11 mouse cellular contexts compared by ENCODE assay signal in the genomic region with DNA sequence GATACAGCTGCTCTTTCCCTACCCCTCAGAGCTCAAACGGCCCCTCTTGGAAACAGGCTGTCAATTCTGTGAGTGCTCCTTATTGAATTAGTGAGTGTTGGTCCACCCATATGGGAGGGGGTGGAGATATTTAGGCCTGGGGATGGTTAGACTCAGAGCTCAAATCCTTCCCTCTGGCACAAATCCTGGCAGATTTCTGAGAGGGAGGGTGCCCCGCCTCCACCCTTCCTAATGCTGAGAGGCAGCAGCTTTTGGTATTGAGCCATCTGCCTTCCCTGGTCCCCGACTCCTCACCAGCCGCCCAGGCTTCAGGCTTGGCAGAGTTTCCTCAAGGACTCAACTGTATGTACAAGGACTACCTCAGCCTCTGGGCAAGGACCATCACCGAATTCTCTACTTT. TPM values are rescaled to one million over a fixed set of nuclear protein-coding genes. Genes with fewer than 3 reads are reported as not detected.
A peak's percentile ranks its signal among the peaks of the same experiment; 100 is the strongest.
DNase-seq lines count a peak whose midpoint lies in the region; ATAC-seq and TF ChIP-seq lines count a peak whose summit lies in the region.
"Had no signal": no experiment of that assay in that cellular context is flagged by ENCODE, and none has a peak within 500 bp of the region (broad histone marks: within the 10 kb centered on the region; RNA-seq: fewer than 3 reads in every experiment).

No protein-coding gene starts in this region.

- TF ChIP-seq POLR2A in lung, adult 2 months (IDR thresholded peaks at IDR 0.05; ENCODE audit: borderline replicate concordance, extremely low read depth, low read depth, low read length) = no peak

- DNase-seq in adrenal gland, postnatal 10 days = peak; percentile 77
- no peak for DNase-seq in adrenal gland, adult 8-10 months
- DNase-seq in lung, postnatal 0 days (ENCODE audit: low spot score) = peak; percentile 25
- no peak for DNase-seq in lung, adult 2 months
- DNase-seq in layer of hippocampus, adult 18-20 months (ENCODE audit: low spot score in 2 of 2) = peak; percentile 87 to 89
- DNase-seq in right cerebral cortex, postnatal 25 days = peak; percentile 82
- DNase-seq in spleen, postnatal 14 days (ENCODE audit: low spot score in 2 of 2) = no peak
- DNase-seq: B cell, adult 2 months had no signal

- no peak overlapping the region for H3K4me3 ChIP-seq in lung, postnatal 0 days (ENCODE audit: low read depth, low read length)
- no peak overlapping the region for H3K4me3 ChIP-seq in lung, adult 2 months (replicated peaks; ENCODE audit: extremely low read depth, low read depth, low read length)

- H3K9ac ChIP-seq in lung, postnatal 0 days (replicated peaks; ENCODE audit: low read depth) = no peak overlapping the region

- no peak for TF ChIP-seq CTCF in lung, postnatal 0 days (IDR thresholded peaks at IDR 0.05)
- no peak for TF ChIP-seq CTCF in lung, adult 2 months (IDR thresholded peaks at IDR 0.05; ENCODE audit: insufficient read depth, low read length)

- no peaks in the 10 kb centered on the region for H3K36me3 ChIP-seq in lung, postnatal 0 days (ENCODE audit: insufficient read depth, low read length)

- no peaks in the 10 kb centered on the region for H3K9me3 ChIP-seq in lung, postnatal 0 days (ENCODE audit: low read length)

- WGBS in lung, postnatal 0 days = 45% methylated on average over 5 of the region's 5 CpGs
- WGBS in lung, adult 2 months = 35% methylated on average over 5 of the region's 5 CpGs

- no peak overlapping the region for H3K4me2 ChIP-seq in lung, postnatal 0 days (replicated peaks; ENCODE audit: low read depth, low read length)

- no peaks in the 10 kb centered on the region for H3K27me3 ChIP-seq in lung, postnatal 0 days (replicated peaks; ENCODE audit: insufficient read depth, low read length)

- peaks cover 7% of the 10 kb centered on the region; the same call in 1 of the 2 replicates for H3K4me1 ChIP-seq in lung, postnatal 0 days (ENCODE audit: insufficient read depth, low read depth, low read length)
- no peaks in the 10 kb centered on the region for H3K4me1 ChIP-seq in lung, adult 2 months (ENCODE audit: control insufficient read depth, insufficient read depth, low read length)

- no peak for ATAC-seq in lung, postnatal 0 days
- no peak for ATAC-seq in megakaryocyte progenitor cell, adult 5-6 weeks (replicated peaks; ENCODE audit: poor library complexity)

- H3K27ac ChIP-seq in lung, postnatal 0 days (ENCODE audit: low read length) = no peak overlapping the region; the same call in 1 of the 2 replicates

- TF ChIP-seq EP300 in lung, postnatal 0 days (IDR thresholded peaks at IDR 0.05) = no peak

RNA-seq across cellular contexts. Expression of a gene that starts 1.9 kb away (rescaled TPM):
- 10 to 100 TPM; 40.4 to 58.0 TPM for total RNA-seq in adrenal gland, postnatal 10 days (2021)
- total RNA-seq in adrenal gland, adult 8-10 months (2022) = 10 to 100 TPM; 47.7 to 63.3 (median 55.7) TPM
- 19.9 and 20.6 TPM in 2 replicates for polyA plus RNA-seq in lung, postnatal 0 days (2015; fragmentation: Nextera tagmentation; extraction: Ambion mirVana)
- polyA plus RNA-seq in lung, adult 2 months (2012; rRNA removed) = 45.0 and 55.1 TPM in 2 replicates
- 100 to 1,000 TPM; 126 TPM for total RNA-seq in layer of hippocampus, adult 18-20 months (2021)
- 28.7 and 30.9 TPM in 2 replicates for total RNA-seq in megakaryocyte progenitor cell, adult 5-6 weeks (2015)
- 36.2 and 46.3 TPM in 2 replicates for total RNA-seq in megakaryocyte progenitor cell, adult 5-6 weeks (2017)

RNA-seq across cellular contexts. Expression of a gene that starts 9.3 kb away (rescaled TPM):
- 100 to 1,000 TPM; 135 to 184 TPM for total RNA-seq in adrenal gland, postnatal 10 days (2021)
- total RNA-seq in adrenal gland, adult 8-10 months (2022) = 100 to 1,000 TPM in 1 of 4 experiments, 10 to 100 TPM in 3; 67.1 to 111 (median 82.9) TPM
- 38.1 and 40.5 TPM in 2 replicates for polyA plus RNA-seq in lung, postnatal 0 days (2015; fragmentation: Nextera tagmentation; extraction: Ambion mirVana)
- polyA plus RNA-seq in lung, adult 2 months (2012; rRNA removed) = 142 and 159 TPM in 2 replicates
- total RNA-seq in layer of hippocampus, adult 18-20 months (2021) = 1,000 to 10,000 TPM; 1,110 to 1,111 TPM
- 34.2 and 34.6 TPM in 2 replicates for total RNA-seq in megakaryocyte progenitor cell, adult 5-6 weeks (2015)
- 21.8 and 25.3 TPM in 2 replicates for total RNA-seq in megakaryocyte progenitor cell, adult 5-6 weeks (2017)

RNA-seq across cellular contexts. Expression of a gene that starts 30.1 kb away (rescaled TPM):
- not detected for total RNA-seq in adrenal gland, postnatal 10 days (2021)
- total RNA-seq in adrenal gland, adult 8-10 months (2022) = not detected
- 0.19 TPM in 1 of 2 replicates, not detected in the other for polyA plus RNA-seq in lung, postnatal 0 days (2015; fragmentation: Nextera tagmentation; extraction: Ambion mirVana)
- not detected in 2 replicates for polyA plus RNA-seq in lung, adult 2 months (2012; rRNA removed)
- not detected for total RNA-seq in layer of hippocampus, adult 18-20 months (2021)
- not detected in 2 replicates for total RNA-seq in megakaryocyte progenitor cell, adult 5-6 weeks (2015)
- total RNA-seq in megakaryocyte progenitor cell, adult 5-6 weeks (2017) = not detected in 2 replicates
- polyA plus RNA-seq: heart, embryonic 16.5 days; liver, embryonic 16.5 days had no signal

RNA-seq across cellular contexts. Expression of a gene that starts 44.0 kb away (rescaled TPM):
- total RNA-seq in adrenal gland, postnatal 10 days (2021) = 10 to 100 TPM; 15.1 to 59.6 TPM
- 100 to 1,000 TPM; 140 to 286 (median 201) TPM for total RNA-seq in adrenal gland, adult 8-10 months (2022)
- 6.9 and 8.9 TPM in 2 replicates for polyA plus RNA-seq in lung, postnatal 0 days (2015; fragmentation: Nextera tagmentation; extraction: Ambion mirVana)
- polyA plus RNA-seq in lung, adult 2 months (2012; rRNA removed) = 213 and 329 TPM in 2 replicates
- total RNA-seq in layer of hippocampus, adult 18-20 months (2021) = 10 to 100 TPM; 66.6 to 84.3 TPM
- total RNA-seq in megakaryocyte progenitor cell, adult 5-6 weeks (2015) = 3.3 and 3.5 TPM in 2 replicates
- total RNA-seq in megakaryocyte progenitor cell, adult 5-6 weeks (2017) = 0.47 and 0.87 TPM in 2 replicates

RNA-seq across cellular contexts. Expression of a gene that starts 48.8 kb away (rescaled TPM):
- 100 to 1,000 TPM; 111 to 123 TPM for total RNA-seq in adrenal gland, postnatal 10 days (2021)
- total RNA-seq in adrenal gland, adult 8-10 months (2022) = 100 to 1,000 TPM; 115 to 121 (median 117) TPM
- 105 and 107 TPM in 2 replicates for polyA plus RNA-seq in lung, postnatal 0 days (2015; fragmentation: Nextera tagmentation; extraction: Ambion mirVana)
- polyA plus RNA-seq in lung, adult 2 months (2012; rRNA removed) = 136 and 156 TPM in 2 replicates
- 100 to 1,000 TPM; 126 to 131 TPM for total RNA-seq in layer of hippocampus, adult 18-20 months (2021)
- total RNA-seq in megakaryocyte progenitor cell, adult 5-6 weeks (2015) = 38.0 and 38.6 TPM in 2 replicates
- 70.9 and 71.9 TPM in 2 replicates for total RNA-seq in megakaryocyte progenitor cell, adult 5-6 weeks (2017)

Comparison
In these comparisons a context has a peak if more than half of its experiments do, and no peak if none do; other contexts are left out.
1. DNase-seq: peak in adrenal gland, postnatal 10 days (single experiment), lung, postnatal 0 days (single experiment), layer of hippocampus, adult 18-20 months (2 of 2) and right cerebral cortex, postnatal 25 days (single experiment); none in adrenal gland, adult 8-10 months (single experiment), lung, adult 2 months (single experiment) and spleen, postnatal 14 days (0 of 2).
2. RNA of a gene that starts 9.3 kb away (total RNA-seq): 1,110 to 1,111 TPM in layer of hippocampus, adult 18-20 months; 135 to 184 TPM in adrenal gland, postnatal 10 days, 67.1 to 111 TPM in adrenal gland, adult 8-10 months and 21.8 to 34.6 TPM in megakaryocyte progenitor cell, adult 5-6 weeks; every median in the first group is over 4 times any median in the second.